Mouse (Mus musculus) adrenal gland, postnatal 10 days (tissue): ENCODE results near the gene Nxnl2. TPM values are rescaled to one million over a fixed set of nuclear protein-coding genes. Genes with fewer than 3 reads are reported as not detected.

ENCODE experiments used
- microRNA-seq: library from miRNA; unstranded; fragments of <30 nt; microRNA quantifications from one replicate; pipeline ENCODE4 v1.2.0, GENCODE M21; 2021
- total RNA-seq, 2 experiments: library from RNA; stranded (reverse); gene quantifications; 2 replicates each; pipeline ENCODE4 v1.2.3; 2021

Nxnl2 gene
- total RNA-seq, 2 experiments from 2014 or later, result 0.81 to 0.91 TPM

Small RNA genes within 50 kb of the gene (microRNA-seq; reads per million reads assigned to microRNA genes)
- gene Gm44341, result not detected

Other genes starting within 250 kb of the Nxnl2 start
- 10 to 100 TPM; 63.9 to 68.1 TPM for gene Spin1, start 70.1 kb upstream of the Nxnl2 start, total RNA-seq
- gene S1pr3, start 237.6 kb downstream of the Nxnl2 start, total RNA-seq, result 10 to 100 TPM; 19.9 to 22.4 TPM